Mouse (Mus musculus) testis, adult 2 months (tissue): ENCODE data around the gene Gpr68.

Experiments
- CTCF ChIP-seq: fragments of 200-500 bp; IDR thresholded peaks from 2 replicates; pipeline ENCODE4 v1.5.1; 2012; ENCODE audit warnings: low read depth, mild to moderate bottlenecking, inconsistent platforms, low read length, moderate library complexity; ENCODE audit not compliant: control insufficient read depth, insufficient read depth, insufficient replicate concordance
- POLR2A ChIP-seq: fragments of 200-500 bp; IDR thresholded peaks from 2 replicates; pipeline ENCODE4 v1.6.1; 2012; ENCODE audit warnings: low read depth, mild to moderate bottlenecking, inconsistent platforms, low read length, moderate library complexity; ENCODE audit not compliant: control insufficient read depth

DNA sequence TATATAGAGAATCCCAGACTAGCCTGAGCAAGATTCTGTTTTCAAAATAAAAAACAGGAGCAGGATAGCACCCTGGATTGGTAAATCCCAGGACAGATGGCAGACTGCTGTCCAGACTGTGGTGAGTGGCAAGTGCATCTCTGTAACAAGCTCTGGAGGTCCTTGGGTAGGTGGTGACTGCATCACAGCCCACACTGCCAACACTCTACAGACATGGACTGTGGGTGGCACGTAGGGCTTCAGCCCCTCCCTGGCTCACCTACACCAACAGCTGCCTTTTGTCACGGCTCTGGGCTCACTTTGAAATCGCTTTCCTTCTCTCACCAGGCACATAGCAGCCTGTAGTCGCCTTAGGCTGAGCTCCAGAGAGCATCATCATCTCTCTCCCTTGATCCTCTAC is 35.1 kb upstream of the Gpr68 start:
- TF ChIP-seq POLR2A, result no peak
- no peak for TF ChIP-seq CTCF
